Mouse (Mus musculus) Patski (cell line): ENCODE results near the gene Zfp654. TPM values are rescaled to one million over a fixed set of nuclear protein-coding genes. Genes with fewer than 3 reads are reported as not detected.
A peak's percentile ranks its signal among the peaks of the same experiment; 100 is the strongest.

Experiments used
- ATAC-seq: fragments of 100-300 bp; one replicate; pipeline ENCODE4 v1.8.0; 2021
- CTCF ChIA-PET: fragments of 350-600 bp; sonication (Branson Sonifier 250); formaldehyde crosslinking; loops from one replicate; lab custom pipeline; 2022; ENCODE audit warnings: inconsistent platforms; lab: Charles Lee
- POLR2A ChIA-PET: fragments of 350-600 bp; sonication (Branson Sonifier 250); formaldehyde crosslinking; loops from one replicate; lab custom pipeline; 2022; ENCODE audit warnings: antibody characterized with exemption, inconsistent platforms; lab: Charles Lee
- DNase-seq: peaks from one replicate; pipeline ENCODE4 v3.0.0-alpha.2; 2011; ENCODE audit warnings: low read depth, low spot score
- H3K27me3 ChIP-seq: fragments of 371-371 bp; one replicate; pipeline ENCODE4 v1.5.1; 2021
- CTCF ChIP-seq: fragments of 100-300 bp; IDR thresholded peaks from one replicate; pipeline ENCODE4 v1.5.1; 2021
- in situ Hi-C: fragments of 300-500 bp; cut with MboI; formaldehyde crosslinking; loops from 3 replicates; pipeline ENCODE4 v1.11.1; 2018; ENCODE audit warnings: low pct_unique_long_range_greater_than_20kb, mixed read lengths
- polyA plus RNA-seq: library from polyadenylated mRNA; unstranded; gene quantifications from one replicate; pipeline ENCODE4 v1.2.3, GENCODE M21; 2021

Gene Zfp654
- polyA plus RNA-seq: 9.9 TPM

GRCm38 (mm10) chr16:64851563-64852362, at the start of gene Zfp654, which contains the start of gene Cggbp1:
Zfp654 (minus strand) TSS chr16:64851652.
Cggbp1 (plus strand) TSS chr16:64851996.
- TF ChIP-seq CTCF: no peak
- POLR2A ChIA-PET: interaction anchor here (0.8 to 1.4 kb wide), 5 partner anchors 12 to 81 kb away, joined by 3 to 6 read pairs (median 4); partner anchors contain the start of gene 4930453N24Rik
- DNase-seq: peak; percentile 95
- peak; percentile 100 for ATAC-seq
- CTCF ChIA-PET: no interaction called here
- no peaks in the 10 kb centered on the region for H3K27me3 ChIP-seq
- in situ Hi-C loops: loop anchor here (25.0 kb wide), 1 partner anchor 961 kb away; the partner anchor contains the start of gene Vgll3

DNA sequence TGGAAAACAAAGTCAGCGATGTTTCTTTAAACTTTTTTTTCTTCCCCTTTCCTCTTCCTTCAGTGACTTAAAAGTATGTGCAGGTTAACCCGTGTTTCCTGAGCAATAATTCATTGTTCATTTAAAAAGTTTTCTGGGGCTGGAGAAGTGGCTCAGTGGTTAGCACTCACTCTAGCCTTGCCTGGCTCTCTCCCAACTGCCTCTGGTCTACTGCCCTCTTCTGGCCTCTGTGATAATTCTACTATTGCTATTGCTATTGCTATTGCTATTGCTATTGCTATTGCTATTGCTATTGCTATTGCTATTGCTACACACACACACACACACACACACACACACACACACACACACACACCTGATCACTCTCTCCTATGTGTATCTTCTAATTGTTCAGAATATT, 47.6 kb upstream of the Zfp654 start:
- in situ Hi-C loops: no loop called here
- DNase-seq (no peak), ATAC-seq (no peak)
- peaks cover 2% of the 10 kb centered on the region for H3K27me3 ChIP-seq
- CTCF ChIA-PET: interaction anchor here (1.0 to 1.1 kb wide), 2 partner anchors 12 to 46 kb away, joined by 3 read pairs; no protein-coding TSS in a partner anchor
- TF ChIP-seq CTCF: peak; percentile 28
- POLR2A ChIA-PET: interaction anchor here (0.7 kb wide), 1 partner anchor 119 kb away, joined by 6 read pairs; no protein-coding TSS in a partner anchor

GRCm38 (mm10) chr16:64889496-64889895, 38.0 kb upstream of the Zfp654 start:
- POLR2A ChIA-PET: no interaction called here
- H3K27me3 ChIP-seq: no peaks in the 10 kb centered on the region
- no peak for DNase-seq
- TF ChIP-seq CTCF: no peak
- in situ Hi-C loops: no loop called here
- no peak for ATAC-seq
- CTCF ChIA-PET: no interaction called here

GRCm38 (mm10) chr16:64885547-64885946, 34.1 kb upstream of the Zfp654 start:
- ChIA-PET CTCF (no interaction called here), POLR2A (no interaction called here)
- ATAC-seq (no peak), DNase-seq (no peak)
- no peak for TF ChIP-seq CTCF
- no peaks in the 10 kb centered on the region for H3K27me3 ChIP-seq
- in situ Hi-C loops: no loop called here

- ATAC-seq (no peak), DNase-seq (no peak)
- CTCF ChIA-PET: no interaction called here
- POLR2A ChIA-PET: no interaction called here
- no peak for TF ChIP-seq CTCF
- H3K27me3 ChIP-seq: no peaks in the 10 kb centered on the region
- in situ Hi-C loops: no loop called here
Observed at GRCm38 (mm10) chr16:64885142-64885541, 33.7 kb upstream of the Zfp654 start.

DNA sequence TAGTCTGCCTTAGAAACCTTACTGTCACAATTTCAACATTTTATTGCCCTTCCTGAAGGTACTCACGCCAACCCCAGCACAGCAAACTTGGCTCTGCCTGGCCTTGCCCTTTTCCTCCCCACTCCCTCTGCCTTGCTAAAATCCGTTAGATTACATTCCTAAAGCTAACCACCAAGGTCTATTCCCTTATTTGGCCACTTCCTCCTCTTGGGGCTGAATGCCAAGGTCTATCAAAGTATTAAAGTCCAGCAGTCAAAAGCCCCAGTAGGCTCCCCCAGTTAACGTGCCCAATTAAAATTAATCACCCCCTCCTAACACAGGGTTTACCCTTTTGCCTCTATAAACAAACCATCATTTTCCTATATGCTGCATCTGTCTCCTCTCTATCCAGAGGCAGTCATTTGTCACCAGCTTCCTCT, 33.0 kb upstream of the Zfp654 start:
- no peak for DNase-seq
- CTCF ChIA-PET: interaction anchor here (0.8 kb wide), 1 partner anchor 10 kb away, joined by 3 read pairs; no protein-coding TSS in a partner anchor
- H3K27me3 ChIP-seq: no peaks in the 10 kb centered on the region
- peak; percentile 74 for ATAC-seq
- in situ Hi-C loops: no loop called here
- POLR2A ChIA-PET: no interaction called here
- no peak for TF ChIP-seq CTCF

- TF ChIP-seq CTCF: no peak
- ChIA-PET CTCF (no interaction called here), POLR2A (no interaction called here)
- in situ Hi-C loops: no loop called here
- ATAC-seq (no peak), DNase-seq (no peak)
- no peaks in the 10 kb centered on the region for H3K27me3 ChIP-seq
Observed at GRCm38 (mm10) chr16:64883896-64884295, 32.4 kb upstream of the Zfp654 start.

DNA sequence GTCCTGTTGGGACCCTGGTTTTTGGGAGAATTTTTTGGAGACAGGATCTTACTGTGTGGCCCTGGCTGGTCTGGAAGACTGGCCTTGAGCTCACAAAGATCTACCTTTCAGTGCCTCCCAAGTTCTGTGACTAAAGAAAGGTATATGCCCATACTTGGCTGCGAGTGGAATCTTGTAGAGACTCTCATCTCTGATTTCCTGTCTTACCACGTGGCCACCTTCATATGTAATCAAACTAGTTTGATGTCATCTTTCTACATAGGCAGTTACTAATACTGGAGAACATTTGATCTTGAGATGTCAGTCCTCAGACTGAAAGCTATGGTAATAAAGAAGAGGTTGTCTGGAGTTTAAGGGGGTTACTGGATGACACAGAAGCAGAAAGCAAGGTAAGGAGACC, 30.0 kb upstream of the Zfp654 start:
- no peak for ATAC-seq
- no peak for TF ChIP-seq CTCF
- no peak for DNase-seq
- H3K27me3 ChIP-seq: no peaks in the 10 kb centered on the region
- ChIA-PET POLR2A (no interaction called here), CTCF (no interaction called here)
- in situ Hi-C loops: no loop called here

- no peaks in the 10 kb centered on the region for H3K27me3 ChIP-seq
- ATAC-seq: no peak
- ChIA-PET POLR2A (no interaction called here), CTCF (interaction anchor here (1.2 kb wide), 1 partner anchor 26 kb away, joined by 3 read pairs; no protein-coding TSS in a partner anchor)
- no peak for TF ChIP-seq CTCF
- in situ Hi-C loops: no loop called here
- DNase-seq: no peak
Observed at GRCm38 (mm10) chr16:64880986-64881385, 29.5 kb upstream of the Zfp654 start.

DNA sequence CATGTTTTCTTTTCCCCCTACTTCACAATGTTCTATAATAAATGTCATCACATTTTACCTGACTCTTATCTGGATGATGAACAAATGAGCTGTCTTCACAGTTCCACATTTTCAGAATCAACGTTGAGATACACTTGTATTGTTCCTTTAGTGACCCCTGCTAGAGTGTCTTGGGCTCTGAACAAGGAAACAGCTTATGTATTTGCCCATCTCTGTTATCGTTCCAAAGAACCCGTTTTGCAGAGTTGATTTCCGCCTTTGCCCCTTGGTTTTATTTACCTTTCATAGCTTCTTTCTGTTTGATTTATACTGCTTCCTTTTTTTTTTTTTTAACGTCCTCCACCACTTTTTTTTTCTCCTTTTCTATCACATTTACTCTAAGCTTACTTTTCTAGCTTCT, 28.3 kb upstream of the Zfp654 start:
- in situ Hi-C loops: no loop called here
- ChIA-PET CTCF (interaction anchor here (1.2 to 1.4 kb wide), 2 partner anchors 15 to 27 kb away, joined by 3 read pairs; no protein-coding TSS in a partner anchor), POLR2A (no interaction called here)
- ATAC-seq: no peak
- H3K27me3 ChIP-seq: no peaks in the 10 kb centered on the region
- no peak for TF ChIP-seq CTCF
- DNase-seq: no peak

GRCm38 (mm10) chr16:64878611-64879132, 27.2 kb upstream of the Zfp654 start:
- ChIA-PET POLR2A (no interaction called here), CTCF (interaction anchor here (1.4 kb wide), 1 partner anchor 16 kb away, joined by 3 read pairs; no protein-coding TSS in a partner anchor)
- H3K27me3 ChIP-seq: no peaks in the 10 kb centered on the region
- ATAC-seq (no peak), DNase-seq (no peak)
- in situ Hi-C loops: no loop called here
- peak; percentile 32 for TF ChIP-seq CTCF
